Mouse (Mus musculus) lung, postnatal 14 days (tissue): Measurements from ENCODE around the gene Nek9.

Experiments
- DNase-seq: peaks from one replicate; pipeline ENCODE4 v3.0.0; 2021

Gene Nek9

DNA sequence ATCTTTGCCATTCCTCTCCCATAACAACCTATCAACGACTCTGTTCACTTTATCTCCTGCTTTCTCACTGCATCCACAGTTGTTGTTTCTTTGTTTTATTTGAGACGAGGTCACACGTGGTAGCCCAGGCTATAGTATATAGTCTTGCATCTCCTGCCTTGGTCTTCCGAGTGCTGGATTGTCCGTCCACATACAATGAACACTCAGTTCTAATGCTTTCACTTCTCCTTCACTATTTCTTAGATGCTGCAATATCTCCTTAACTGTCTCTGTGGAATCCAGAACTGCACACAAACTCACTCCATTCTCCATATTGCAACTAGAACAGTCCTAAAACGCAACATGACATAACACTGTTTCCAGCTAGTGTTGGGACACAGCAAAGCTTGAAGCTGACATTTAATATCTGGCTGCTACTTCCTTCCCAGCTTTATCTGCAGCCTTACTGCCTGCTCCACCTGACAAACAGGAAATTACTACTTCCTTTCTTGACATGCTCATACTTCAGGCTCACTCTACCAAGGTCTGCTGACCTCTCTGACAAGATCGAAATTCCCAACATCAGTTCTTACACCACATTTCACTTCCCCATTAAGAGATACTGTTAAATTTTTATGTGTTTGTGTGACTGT is 82.0 kb downstream of the Nek9 start:
- no peak for DNase-seq

DNA sequence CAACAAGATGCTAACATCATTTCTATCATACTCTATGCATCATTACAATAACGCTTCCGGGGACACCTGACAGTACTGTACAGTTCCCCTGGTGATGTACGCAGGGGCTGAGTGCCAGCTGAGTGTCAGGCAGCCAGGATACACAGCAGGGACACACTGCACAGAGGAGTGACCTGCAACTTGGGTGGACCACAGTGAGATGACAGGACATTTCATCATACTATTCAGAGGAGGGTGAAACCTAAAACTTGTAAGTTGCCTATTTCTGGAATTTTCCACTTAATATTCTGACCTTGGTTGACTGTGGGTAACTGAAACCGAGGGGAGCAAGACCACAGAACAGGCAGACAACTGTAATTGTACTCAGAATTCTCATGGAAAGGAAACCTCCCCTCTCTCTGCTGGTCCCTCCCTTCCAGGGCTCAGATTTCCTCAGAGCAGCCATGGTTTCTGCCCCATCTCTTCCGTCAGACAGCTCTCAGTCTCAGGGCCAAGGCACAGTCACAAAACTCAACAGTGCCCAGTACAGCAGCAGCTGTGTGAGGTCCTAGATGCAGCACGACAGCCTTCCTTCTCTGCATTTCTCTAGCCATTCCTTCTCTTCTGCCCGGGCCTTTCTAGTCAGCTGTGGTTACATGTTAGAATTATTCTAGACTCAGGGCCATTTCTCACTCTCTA is 82.9 kb downstream of the Nek9 start:
- no peak for DNase-seq

DNA sequence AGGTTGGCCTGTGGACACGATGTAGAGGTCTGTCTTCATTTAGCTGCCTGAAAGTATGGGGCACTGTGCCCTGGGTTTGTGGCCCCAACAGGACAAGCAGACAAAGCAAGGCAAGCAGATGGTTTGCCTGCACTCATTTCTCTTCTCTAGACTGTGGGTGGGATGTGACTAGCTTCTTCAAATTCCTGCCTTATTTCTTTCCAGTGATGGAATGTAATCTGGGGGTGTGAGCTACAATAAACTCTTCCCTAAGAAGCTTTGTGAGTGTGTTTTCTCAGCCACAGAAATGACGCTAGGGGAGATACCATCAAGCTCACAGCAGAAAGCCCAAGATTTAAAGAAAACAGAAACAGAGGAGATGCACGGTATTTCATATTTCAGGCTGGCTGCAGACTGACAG is 87.1 kb downstream of the Nek9 start:
- DNase-seq: no peak
